Mouse (Mus musculus): ENCODE data around the gene Psmb9.
"Not testable (repeated sequence)": the region's sequence is repeated elsewhere in the genome, so short reads cannot be mapped to it uniquely, and the experiment has no call there.

Psmb9 gene

GRCm38 (mm10) chr17:34185526-34185925 is 2.0 kb downstream of the Psmb9 start:
- no peak for DNase-seq (ENCODE audit: low read depth, low spot score)

GRCm38 (mm10) chr17:34183564-34184219 is 3.9 kb downstream of the Psmb9 start:
- no peak for DNase-seq (ENCODE audit: low read depth, low spot score)

GRCm38 (mm10) chr17:34179913-34180859 is 7.4 kb downstream of the Psmb9 start:
- DNase-seq (ENCODE audit: low read depth, low spot score): no peak

GRCm38 (mm10) chr17:34179019-34179418 is 8.5 kb downstream of the Psmb9 start:
- no peak for DNase-seq (ENCODE audit: low read depth, low spot score)

- no peak for DNase-seq (ENCODE audit: low read depth, low spot score)
These were observed 10.4 kb downstream of the Psmb9 start for GRCm38 (mm10) chr17:34177179-34177578.

- DNase-seq (ENCODE audit: low read depth, low spot score): no peak
These were observed 13.5 kb downstream of the Psmb9 start for GRCm38 (mm10) chr17:34174075-34174474.

- no peak for DNase-seq (ENCODE audit: low read depth, low spot score)
These were observed 15.0 kb downstream of the Psmb9 start for GRCm38 (mm10) chr17:34172528-34172927.

- DNase-seq (ENCODE audit: low read depth, low spot score): peak; percentile 53
These were observed 16.6 kb downstream of the Psmb9 start for GRCm38 (mm10) chr17:34170877-34171498.

- no peak for DNase-seq (ENCODE audit: low read depth, low spot score)
These were observed 17.1 kb downstream of the Psmb9 start for GRCm38 (mm10) chr17:34170487-34170876.

GRCm38 (mm10) chr17:34169279-34169678 is 18.3 kb downstream of the Psmb9 start:
- DNase-seq (ENCODE audit: low read depth, low spot score): no peak

GRCm38 (mm10) chr17:34165033-34165730 is 22.4 kb downstream of the Psmb9 start:
- no peak for DNase-seq (ENCODE audit: low read depth, low spot score)

GRCm38 (mm10) chr17:34164202-34164895 is 23.2 kb downstream of the Psmb9 start:
- no peak for DNase-seq (ENCODE audit: low read depth, low spot score)

GRCm38 (mm10) chr17:34155534-34155933 is 32.0 kb downstream of the Psmb9 start:
- no peak for DNase-seq (ENCODE audit: low read depth, low spot score)

- peak; percentile 39 for DNase-seq (ENCODE audit: low read depth, low spot score)
These were observed 34.6 kb downstream of the Psmb9 start, which contains the start of gene H2-DMb1 for GRCm38 (mm10) chr17:34152923-34153322. Gene H2-DMb1, plus strand, starts transcription at chr17:34153072.

GRCm38 (mm10) chr17:34144960-34145371 is 42.6 kb downstream of the Psmb9 start:
- DNase-seq (ENCODE audit: low read depth, low spot score): no peak

GRCm38 (mm10) chr17:34144221-34144620 is 43.3 kb downstream of the Psmb9 start:
- DNase-seq (ENCODE audit: low read depth, low spot score): not testable (repeated sequence)

GRCm38 (mm10) chr17:34143461-34143860 is 44.1 kb downstream of the Psmb9 start:
- DNase-seq (ENCODE audit: low read depth, low spot score): no peak

- no peak for DNase-seq (ENCODE audit: low read depth, low spot score)
These were observed 44.5 kb downstream of the Psmb9 start, which contains the start of gene H2-DMb2 for GRCm38 (mm10) chr17:34143033-34143432. Gene H2-DMb2, plus strand, starts transcription at chr17:34143307.

GRCm38 (mm10) chr17:34142456-34143010 is 45.0 kb downstream of the Psmb9 start:
- DNase-seq (ENCODE audit: low read depth, low spot score): no peak

- no peak for DNase-seq (ENCODE audit: low read depth, low spot score)
These were observed 46.1 kb downstream of the Psmb9 start for GRCm38 (mm10) chr17:34141448-34141847.

GRCm38 (mm10) chr17:34140240-34140639 is 47.3 kb downstream of the Psmb9 start:
- no peak for DNase-seq (ENCODE audit: low read depth, low spot score)

All from retina, adult 2 months (tissue).